Mouse (Mus musculus): ENCODE measurements around the gene Gm4881.

GRCm38 (mm10) chr7:24903444-24903825 lies 40.9 kb downstream of the Gm4881 start:
- TF ChIP-seq EP300 (IDR thresholded peaks at IDR 0.05) (peak; percentile 32; the same call in 1 of the 2 replicates), CTCF (IDR thresholded peaks at IDR 0.05) (no peak)
